Mouse (Mus musculus) cerebellum, adult (tissue): ENCODE measurements around the gene Asb16.

Experiments used
- ATAC-seq: cut with Nextera tagmentation; 2 replicates; pipeline ENCODE4 v1.9.2; 2017; ENCODE audit warnings: mild to moderate bottlenecking, moderate library complexity, mixed read lengths; ENCODE audit not compliant: insufficient number of reproducible peaks, low FRiP score, low TSS enrichment

Asb16 gene

DNA sequence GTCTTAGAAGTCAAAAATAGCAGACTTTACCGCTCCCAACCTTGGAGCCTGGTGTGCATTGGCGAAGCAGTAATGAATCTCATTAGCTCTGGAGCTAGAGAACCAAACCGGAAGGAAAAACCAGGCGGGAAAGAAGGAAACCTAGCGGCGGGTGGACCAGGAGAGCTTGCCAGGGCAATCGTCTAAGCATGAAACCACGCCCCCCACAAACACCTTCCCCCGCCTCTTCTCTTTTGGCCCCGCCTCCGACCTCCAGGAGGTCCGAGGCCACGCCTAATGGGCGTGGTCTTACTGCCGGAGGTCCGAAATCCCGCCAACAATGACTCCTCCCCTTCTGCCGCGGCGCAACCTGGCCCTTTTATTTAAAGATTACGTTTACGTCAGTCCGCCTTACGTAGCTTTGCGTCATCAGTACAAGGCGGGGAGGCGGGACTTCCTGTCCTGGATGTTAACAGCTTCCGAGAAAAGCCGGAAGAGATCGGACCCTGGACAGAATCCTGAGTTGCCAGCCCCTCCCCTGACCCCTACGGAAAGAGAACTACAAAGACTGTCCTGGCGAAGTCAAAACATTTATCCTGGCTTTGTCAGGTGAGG, 16.1 kb downstream of the Asb16 start, which contains the start of gene Tmub2:
Gene Tmub2 (plus strand): TSS at position 431 of the 594 bp plus-strand sequence.
- peak; percentile 74; the same call in 1 of the 2 replicates for ATAC-seq

DNA sequence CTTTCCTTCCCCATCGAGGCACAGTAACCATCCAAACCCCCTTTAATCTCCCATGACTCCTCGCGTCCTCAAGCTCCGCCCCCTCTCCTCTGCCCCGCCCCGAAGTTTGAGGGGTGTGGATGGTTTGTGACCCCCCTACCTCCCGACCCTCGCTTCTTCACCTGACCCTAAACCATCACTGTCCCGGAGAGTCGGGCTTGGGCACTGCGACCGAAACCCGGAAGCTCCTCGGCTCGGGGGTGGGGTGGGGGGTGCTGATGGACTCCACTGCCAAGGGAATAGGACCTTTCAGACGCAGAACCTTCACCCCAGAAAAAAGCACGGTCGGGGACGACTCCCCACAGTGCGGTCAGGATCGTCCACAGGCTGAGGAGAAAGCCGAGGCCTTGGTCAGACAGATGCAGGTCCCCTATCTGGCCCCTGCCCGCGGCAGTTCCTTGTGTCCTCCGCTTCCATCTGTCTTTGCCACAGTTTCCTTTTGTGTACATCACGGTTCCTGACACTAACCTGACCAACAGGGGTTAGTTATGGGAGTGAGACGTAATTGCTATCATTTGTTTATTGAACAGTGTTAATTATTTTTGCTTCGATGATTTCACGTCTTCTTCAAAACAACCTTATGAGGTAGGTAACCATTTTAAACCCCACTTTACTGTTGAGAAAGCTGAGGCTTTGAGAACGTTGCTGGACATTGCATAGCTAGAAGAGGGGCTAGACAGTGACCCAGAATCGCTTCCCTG, 16.7 kb downstream of the Asb16 start:
- ATAC-seq = peak; percentile 59; the same call in 1 of the 2 replicates

DNA sequence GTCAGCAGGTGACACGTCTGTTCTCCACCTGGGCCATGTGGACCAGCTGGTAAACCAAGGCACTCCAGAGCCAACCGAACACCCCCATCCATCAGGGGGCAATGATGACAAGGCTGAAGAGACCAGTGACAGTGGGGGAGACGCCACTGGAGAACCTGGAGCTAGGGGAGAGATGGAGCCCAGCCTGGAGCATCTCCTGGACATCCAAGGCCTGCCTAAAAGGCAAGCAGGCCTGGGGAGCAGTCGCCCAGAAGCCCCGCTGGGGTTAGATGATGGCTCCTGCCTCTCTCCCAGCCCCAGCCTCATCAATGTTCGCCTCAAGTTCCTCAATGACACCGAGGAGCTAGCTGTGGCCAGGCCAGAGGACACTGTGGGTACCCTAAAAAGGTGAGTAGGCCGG, 18.9 kb downstream of the Asb16 start:
- no peak for ATAC-seq

DNA sequence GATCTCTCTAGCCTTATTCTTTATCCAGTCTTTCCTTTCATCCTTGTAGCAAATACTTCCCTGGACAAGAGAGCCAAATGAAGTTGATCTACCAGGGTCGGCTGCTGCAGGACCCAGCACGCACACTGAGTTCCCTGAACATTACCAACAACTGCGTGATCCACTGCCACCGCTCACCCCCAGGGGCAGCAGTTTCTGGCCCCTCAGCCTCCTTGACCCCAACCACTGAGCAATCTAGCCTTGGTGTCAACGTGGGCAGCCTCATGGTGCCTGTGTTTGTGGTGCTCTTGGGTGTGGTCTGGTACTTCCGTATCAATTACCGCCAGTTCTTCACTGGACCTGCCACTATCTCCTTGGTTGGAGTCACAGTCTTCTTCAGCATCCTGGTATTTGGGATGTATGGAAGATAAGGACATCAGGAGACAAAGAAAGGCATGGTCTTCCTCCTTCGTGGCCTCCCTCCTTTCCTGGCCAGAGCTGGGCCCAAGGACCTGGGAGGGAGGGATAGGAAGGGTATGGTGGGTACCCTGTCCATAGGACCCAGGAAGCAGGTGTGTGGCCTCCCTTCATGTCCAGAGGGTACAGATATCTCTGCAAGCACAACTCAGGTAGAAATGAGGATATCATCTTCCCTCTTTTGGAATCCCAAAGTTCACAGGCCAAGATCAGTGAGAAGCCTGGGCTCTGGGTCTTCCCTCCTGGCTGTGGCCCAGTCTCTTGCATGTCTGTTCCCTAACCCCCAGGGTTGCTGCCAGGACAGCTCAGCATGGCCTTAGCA, 19.7 kb downstream of the Asb16 start:
- ATAC-seq = no peak

DNA sequence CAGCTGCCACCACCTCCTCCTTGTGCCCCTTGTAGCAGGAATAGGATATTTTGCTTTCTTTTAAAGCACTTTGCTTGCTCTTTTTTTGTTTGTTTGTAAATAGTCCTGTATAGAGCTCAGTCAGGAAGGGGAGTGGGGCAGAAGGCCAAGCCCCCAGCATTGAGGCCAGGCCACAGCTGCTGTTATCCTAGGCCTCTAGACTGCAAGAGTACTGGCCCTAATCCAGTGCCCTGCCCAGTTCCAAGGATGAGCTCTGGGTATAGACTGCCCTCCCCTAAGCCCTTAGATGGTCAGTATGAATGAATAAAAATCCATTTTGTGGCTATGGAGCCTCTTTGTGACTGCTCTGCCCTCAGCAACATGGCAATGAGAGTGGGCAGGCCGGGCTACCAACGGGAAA, 20.4 kb downstream of the Asb16 start:
- ATAC-seq = no peak

DNA sequence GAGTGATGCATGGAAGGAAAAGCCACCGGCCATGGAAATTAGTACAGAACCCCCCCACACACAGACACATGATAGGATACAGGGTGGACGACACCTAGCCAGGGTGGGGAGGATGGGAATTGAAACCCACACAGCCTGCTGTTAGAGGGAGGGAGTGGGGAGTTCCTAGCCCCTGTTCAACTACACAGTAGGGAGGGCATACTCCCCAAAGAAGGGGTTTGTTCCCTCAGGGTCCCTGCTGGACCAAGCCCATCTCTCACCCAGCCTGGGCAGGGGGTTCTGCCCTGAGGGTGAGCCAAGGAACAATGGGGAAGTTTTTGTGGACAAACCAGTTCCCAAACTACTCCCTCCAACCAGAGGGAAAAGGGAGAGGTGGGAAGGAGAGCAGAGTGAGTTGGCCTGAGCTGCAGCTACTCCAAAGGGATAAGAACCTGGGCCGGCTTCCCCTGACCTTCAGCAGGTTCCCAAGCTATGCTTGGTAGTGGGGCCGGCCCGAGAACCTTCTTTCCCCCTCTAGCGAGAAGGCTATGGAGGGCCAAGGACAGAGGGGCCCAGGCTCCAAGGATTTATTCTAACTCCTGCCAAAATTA, 21.1 kb downstream of the Asb16 start:
- no peak for ATAC-seq

DNA sequence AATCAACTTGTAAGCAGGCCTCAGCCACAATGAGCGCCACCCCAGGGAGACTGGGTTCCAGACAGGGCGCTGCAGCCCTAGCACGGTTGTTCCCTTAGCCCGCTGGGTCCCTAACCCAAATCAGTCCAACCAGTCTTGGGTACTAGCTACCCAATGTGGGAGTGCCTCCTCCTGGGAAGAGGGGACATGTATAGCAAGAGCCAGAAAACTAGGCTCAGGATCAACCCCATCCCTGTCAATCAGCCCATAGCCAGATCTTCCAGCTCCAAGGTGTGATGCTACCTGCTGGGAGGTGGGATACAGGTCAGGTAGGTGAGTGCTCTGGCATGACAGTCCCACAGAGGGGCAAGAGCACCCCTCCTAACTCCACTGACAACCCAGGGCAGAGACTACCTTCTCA, 21.6 kb downstream of the Asb16 start:
- ATAC-seq = no peak

DNA sequence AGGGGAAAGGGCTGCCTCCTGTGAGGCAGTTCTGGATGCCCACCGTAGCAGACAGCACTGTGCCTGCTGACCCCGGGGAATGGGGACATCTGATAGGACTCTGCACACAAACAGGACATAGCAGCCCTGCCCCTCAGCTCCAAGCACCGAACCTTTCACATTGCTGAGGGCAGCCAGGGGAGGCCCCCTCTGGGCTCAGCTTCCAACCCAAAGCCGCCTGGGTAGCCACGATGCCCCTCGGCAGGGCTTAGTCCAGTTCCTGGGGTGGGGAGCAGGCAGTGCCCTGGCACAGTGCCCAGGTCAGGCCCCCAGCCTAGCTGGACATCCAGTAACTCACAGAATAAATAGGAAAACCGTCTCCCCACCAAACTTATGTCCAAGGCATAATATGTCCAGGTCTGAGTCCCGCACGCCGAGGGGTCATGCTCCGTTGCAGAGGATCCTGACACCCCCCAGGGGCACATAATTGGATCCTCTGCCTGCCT, 22.6 kb downstream of the Asb16 start:
- ATAC-seq = no peak

DNA sequence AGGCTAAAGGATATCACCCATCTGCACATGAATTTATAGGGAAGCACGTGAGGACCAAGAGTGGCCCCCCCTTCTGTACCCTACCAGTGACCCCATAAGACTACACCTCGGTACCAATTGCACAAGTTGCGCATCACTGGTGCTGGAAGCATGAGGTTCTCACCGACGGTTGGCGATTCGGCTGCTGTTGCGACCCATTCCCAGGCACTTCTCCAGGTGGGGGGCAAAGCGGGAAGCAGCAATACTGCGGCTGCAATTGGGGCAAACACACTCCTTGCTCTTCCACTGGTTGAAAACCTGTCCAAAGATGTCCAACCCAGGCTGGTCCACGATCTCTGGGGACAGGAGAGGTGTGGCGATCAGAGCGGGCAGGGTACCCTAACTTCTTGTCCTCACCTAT, 25.4 kb downstream of the Asb16 start:
- ATAC-seq = no peak

DNA sequence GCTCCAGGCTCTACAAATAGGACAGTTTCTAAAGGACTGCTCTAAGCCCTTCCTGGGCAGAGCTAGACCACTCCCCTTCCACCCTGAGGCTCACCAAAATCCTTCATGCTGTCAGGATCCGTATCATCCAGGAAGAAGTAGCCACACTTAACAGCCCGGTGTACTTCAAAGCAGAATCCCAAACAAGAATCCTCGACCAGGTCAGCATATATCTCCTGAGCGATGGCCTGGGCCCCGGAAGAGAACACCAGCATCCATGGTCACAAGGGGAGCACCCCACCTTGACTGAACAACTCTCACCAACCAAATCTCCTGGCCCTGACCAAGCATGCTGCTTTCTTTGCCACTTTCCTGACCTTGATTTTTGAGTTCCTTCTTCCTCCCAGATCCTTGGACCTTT, 25.9 kb downstream of the Asb16 start:
- ATAC-seq = no peak

DNA sequence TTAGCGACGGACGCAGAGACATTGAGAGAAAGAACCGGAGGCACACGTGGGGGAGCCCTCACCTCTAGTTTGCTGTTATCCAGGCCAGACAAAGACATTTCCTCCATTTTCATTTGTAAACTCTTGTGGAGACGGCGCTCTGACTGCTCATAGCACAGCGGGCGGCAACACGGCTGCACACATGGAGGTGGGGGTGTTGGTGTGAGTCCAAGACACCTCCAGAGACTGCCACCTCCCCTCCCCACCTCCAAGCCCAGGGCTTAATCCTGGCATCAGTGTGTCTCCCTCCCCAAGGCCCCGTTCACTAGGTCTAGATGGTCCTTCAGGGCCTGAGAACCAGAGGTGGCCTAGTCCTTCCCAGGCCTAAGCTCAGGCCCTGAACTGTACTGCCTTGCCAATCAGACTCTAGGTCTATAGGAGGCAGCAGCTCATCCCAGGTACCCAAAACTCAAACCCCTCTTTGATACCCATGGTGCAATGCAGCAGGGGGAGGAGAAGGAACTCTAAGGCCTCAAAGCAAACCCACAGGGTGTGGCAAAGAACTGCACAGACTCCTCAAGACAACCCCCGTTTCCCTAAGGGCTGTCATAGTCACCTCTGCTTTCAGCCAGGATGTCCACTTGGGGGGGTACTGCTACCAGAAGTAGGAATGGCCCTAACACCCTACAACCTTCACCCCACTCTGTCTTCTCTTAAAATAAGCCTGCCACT, 26.5 kb downstream of the Asb16 start:
- no peak for ATAC-seq

DNA sequence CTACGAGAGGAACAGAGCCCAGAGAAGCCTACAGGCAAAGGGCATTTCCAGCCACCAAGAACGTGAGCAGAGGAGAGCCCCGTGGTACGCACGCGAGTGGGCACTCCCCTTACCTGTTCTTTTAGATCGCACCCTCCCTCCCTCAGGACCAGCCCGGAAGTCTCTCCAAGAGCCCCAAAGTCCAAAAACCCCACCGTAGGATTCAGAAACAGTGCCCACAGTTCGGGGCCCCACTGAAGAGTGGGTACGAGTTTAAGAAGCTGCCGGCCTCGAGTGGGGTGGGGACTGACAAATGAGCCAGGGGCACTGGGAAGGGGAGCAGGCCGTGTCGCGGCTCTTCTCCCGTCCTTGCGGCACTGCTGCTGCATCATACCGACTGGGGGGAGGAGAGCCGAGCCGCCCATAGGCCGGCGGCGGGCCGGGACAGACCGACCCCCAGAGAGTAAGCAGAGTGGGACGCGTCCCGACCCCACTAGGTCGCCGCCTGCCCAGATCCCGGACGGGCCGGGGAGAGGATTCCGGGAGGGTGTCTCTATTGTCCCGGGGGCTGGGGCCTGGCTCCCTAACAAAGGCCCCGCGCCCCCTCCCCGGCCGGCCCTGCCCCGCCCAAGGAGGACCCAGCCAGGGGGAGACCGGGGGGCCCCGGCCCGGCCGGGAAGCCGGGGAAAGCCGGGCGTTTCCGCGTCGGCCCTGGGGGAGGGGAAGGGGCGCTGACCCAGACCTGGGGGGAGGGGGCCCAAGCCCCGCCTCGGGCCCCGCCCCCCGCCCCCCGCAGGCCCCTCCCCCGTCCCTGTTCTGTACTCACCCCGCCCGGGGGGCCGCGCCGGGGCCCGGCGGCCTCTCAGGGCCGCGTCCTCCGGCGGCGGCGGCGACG, 27.3 kb downstream of the Asb16 start:
- ATAC-seq = no peak

DNA sequence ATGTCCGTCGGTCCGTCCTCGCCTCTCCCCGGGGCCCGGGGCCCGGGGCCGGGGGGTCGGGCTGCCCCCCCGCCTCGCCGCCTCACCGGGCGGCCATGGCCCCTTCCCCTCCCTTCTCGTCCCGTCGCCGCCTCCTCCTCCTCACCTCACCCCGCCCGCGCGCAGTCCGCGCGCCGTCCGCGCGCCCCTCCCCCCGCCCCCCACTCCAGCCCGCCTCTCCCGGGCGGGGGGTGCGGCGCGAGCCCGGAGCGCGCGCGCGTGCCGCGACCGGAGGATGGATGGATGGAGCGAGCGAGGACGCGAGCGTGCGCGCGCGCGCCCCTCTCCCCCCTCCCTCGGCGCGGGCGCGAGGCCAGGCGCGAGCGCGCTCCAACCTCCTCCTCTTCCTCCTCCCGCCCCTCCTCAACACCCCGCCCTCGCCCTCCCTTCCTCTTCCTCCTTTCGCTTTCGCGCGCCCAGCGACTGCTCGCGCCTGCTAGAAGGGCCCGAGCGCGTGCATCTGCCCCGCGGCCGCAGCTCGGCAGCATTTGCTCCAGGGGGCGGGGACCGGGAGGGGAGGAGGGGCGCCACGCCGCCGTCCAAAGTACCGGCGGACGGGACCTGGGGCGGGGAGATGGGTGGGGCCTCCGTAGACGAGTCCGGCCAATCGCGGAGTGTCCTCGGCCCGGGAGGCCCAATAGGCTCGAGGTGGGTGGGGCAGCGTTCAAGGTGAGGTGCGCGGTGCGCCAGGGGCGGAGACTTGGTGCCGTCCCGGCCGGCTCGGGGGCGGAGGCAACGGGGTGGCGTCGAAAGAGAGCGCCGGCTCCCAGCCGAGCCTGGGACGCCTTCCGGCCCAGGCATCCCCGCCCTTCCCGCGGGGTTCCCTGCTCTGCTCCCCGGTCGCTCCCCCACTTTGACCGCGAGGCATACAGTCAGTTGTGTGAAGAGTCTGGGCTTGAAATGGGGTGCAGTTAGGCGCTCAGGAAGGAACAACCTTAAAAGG, 28.2 kb downstream of the Asb16 start, which contains the start of gene Atxn7l3:
Gene Atxn7l3 (minus strand): TSS at position 141 of the 982 bp plus-strand sequence.
- peak; percentile 90 for ATAC-seq

DNA sequence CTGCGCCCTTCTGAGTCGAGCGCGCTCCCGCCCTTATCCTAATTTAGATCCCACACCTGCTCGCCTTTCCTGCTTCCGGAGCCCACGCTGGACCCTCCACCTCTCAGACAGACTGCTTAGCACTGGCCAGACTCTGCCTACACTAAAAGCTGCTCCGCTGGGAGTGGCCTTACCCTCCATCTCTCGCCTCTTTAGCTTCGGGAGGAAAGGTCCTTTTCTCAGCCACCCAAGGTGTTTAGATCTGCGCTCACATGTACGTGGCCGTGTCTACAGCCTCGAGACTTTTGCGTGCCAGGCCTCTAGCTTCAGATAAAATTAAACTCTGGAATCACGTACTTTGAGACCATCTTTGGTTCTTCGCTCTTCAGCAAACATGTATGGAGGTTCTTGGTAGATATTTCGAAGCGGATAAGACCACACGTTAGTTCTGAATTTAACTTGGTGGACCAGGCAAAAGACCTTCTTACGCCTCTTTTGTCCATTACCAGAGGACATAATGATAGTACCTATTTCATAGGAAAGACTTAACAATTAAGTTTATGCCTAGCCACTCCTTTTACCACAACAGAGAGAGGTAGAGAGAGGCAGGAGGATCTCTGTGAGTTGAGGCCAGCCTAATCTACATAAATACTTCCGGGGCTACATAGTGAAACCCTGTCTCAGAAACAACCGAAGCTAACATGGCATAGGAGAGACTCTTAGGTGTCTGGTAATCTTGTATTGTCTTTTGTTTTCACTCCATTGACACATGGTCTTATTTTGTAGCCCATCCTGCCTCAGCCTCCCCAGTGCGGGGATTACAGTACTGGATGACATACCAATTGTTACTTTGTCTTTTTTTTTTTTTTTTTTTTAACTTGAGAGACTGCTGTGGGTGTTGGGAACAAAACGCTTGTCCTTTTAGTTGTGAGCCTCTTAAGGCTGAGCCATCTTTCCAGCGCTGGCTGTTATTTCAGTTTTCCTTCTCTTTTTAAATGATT, 29.3 kb downstream of the Asb16 start:
- ATAC-seq = no peak

DNA sequence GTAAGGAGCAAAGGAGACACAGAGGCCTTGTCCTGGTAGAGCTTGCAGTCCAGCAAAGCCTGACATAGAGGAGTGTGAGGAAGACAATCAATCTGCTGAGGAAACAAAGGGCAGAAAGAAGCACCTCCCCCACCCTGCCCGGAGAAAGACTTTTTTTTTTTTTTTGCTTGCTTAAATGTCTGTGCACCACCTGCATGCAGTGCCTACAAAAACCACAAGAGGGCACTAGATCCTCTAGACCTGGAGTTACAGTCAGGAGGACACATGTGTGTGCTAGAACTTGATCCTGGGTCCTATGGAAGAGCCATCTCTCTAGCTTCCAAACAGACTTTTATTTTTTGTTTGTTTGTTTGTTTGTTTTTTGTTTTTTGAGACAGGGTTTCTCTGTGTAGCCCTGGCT, 31.3 kb downstream of the Asb16 start:
- ATAC-seq = no peak

DNA sequence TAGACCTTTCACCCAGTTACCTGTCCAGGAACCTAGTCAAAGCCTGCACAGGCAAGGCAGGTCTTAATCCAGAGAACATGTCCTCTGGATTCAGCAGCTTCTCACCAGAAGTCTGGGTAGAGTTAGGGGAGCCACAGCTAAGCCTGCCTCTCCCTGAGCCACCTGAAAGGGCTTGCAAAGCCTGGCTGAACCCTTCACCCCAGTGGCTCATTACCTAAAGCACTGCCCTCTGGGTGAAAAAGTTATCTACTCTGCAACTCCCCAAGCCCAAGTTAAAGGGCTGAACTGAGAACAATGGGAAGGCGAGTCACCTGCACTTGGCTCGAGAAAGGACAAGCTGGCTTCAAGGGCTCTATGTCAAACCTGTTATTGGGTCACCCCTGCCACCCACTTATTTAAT, 35.6 kb downstream of the Asb16 start:
- ATAC-seq = no peak

DNA sequence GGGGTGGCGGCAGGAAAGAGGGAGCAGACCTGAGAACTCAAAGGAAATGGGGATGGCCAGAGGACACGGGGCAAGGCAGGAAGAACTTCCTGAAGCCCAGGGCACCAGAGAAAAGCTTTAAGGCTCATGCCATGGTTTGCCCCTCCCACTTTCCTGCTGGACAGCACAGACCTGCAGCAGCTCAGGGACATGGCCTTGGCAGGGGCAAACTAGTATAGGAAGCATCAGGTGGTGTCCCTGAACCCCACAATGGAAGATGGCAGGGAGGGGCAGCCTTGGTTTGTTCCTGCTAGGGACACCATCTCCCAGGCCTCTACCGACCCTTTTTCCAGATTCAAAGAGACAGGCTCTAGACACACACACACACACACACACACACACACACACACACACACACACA, 36.8 kb downstream of the Asb16 start:
- ATAC-seq = no peak
